Mouse (Mus musculus): ENCODE measurements at regions not wholly inside any gene's neighbourhood (a gene's known extent, or its start where the extent isn't known, plus 50 kb on each side); places are given as distances from the start of the nearest gene placed in this dataset.
A peak's percentile ranks its signal among the peaks of the same experiment; 100 is the strongest.
"Not testable (repeated sequence)": the region's sequence is repeated elsewhere in the genome, so short reads cannot be mapped to it uniquely, and the experiment has no call there.

DNA sequence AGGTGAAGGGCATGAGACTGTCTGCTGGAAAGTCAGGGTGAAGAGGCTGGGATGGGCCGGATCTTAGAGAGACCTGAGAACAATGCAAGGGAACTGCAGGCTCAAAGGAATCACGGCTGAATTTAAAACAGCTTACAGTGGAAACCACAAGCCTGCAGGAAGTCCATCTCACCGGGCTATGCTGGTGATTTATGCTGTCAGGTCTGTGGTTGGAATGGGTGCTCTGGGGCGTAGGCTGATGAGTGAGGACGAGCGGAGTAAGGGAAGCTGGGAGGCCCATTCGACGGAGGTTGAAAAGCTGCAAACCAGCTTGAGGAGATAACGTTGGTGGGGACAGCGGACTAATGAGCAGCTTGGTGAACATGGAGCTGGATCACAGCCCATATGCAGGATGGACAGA is 229.1 kb downstream of the Enc1 start:
- no peaks in the 10 kb centered on the region for H3K9me3 ChIP-seq (ENCODE audit: control insufficient read depth, low read length)
- H3K4me3 ChIP-seq (ENCODE audit: low read length), result no peak overlapping the region
- peaks cover 6% of the 10 kb centered on the region; the same call in 1 of the 2 replicates for H3K4me1 ChIP-seq (replicated peaks; ENCODE audit: control insufficient read depth, insufficient read depth, low read length)
- H3K27ac ChIP-seq (ENCODE audit: low read length), result no peak overlapping the region
- H3K9ac ChIP-seq (ENCODE audit: low read length), result no peak overlapping the region
- no peaks in the 10 kb centered on the region for H3K27me3 ChIP-seq (ENCODE audit: control insufficient read depth, insufficient read depth, low read depth, low read length)
- WGBS, result 39% methylated on average over 10 of the region's 10 CpGs
- H3K4me2 ChIP-seq (ENCODE audit: low read depth, low read length), result no peak overlapping the region
- ATAC-seq (ENCODE audit: low read depth), result no peak
- no peaks in the 10 kb centered on the region for H3K36me3 ChIP-seq (ENCODE audit: control insufficient read depth, insufficient read depth, low read length)

DNA sequence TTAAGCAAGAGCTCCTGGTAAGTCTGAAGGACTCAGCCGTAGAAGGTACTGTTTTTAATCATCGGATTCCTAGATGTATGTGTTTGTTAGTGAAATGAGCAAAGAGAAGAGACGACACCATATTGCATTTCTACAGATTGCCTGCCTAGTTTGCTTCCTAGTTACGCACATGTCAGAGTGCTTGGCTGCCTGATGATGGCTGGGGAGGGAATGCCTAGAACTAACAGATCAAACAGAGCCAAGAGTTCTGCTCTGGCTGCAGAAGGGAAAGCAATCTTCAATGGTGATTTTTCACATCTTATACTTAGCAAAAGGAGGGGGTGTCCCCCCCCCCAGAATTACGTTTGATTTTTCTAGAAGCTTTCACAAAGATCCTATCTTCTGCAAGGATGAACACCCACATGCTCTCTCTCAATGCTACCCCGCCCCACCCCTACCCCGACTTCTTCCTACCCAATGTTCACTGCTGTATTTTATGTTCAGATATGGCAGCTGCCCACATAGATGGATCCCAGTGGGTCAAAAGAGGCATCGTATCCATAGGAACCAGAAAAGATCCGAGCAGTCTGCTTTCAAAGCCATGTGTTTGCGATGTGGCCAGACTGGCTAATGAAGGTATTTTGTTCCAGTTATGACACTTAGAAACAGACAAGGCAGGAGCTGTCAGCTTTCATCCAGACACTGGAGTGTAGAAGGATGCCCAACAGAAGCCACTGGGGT is 228.1 kb downstream of the Enc1 start:
- no peak overlapping the region for H3K9ac ChIP-seq (ENCODE audit: low read length)
- no peak overlapping the region for H3K4me2 ChIP-seq (ENCODE audit: low read depth, low read length)
- H3K27me3 ChIP-seq (ENCODE audit: control insufficient read depth, insufficient read depth, low read depth, low read length), result no peaks in the 10 kb centered on the region
- H3K4me1 ChIP-seq (replicated peaks; ENCODE audit: control insufficient read depth, insufficient read depth, low read length), result peaks cover 6% of the 10 kb centered on the region; the same call in 1 of the 2 replicates
- WGBS, result 74% methylated on average over 10 of the region's 10 CpGs
- H3K9me3 ChIP-seq (ENCODE audit: control insufficient read depth, low read length), result no peaks in the 10 kb centered on the region
- no peaks in the 10 kb centered on the region for H3K36me3 ChIP-seq (ENCODE audit: control insufficient read depth, insufficient read depth, low read length)
- no peak overlapping the region for H3K27ac ChIP-seq (ENCODE audit: low read length)
- ATAC-seq (ENCODE audit: low read depth), result no peak
- no peak overlapping the region for H3K4me3 ChIP-seq (ENCODE audit: low read length)

DNA sequence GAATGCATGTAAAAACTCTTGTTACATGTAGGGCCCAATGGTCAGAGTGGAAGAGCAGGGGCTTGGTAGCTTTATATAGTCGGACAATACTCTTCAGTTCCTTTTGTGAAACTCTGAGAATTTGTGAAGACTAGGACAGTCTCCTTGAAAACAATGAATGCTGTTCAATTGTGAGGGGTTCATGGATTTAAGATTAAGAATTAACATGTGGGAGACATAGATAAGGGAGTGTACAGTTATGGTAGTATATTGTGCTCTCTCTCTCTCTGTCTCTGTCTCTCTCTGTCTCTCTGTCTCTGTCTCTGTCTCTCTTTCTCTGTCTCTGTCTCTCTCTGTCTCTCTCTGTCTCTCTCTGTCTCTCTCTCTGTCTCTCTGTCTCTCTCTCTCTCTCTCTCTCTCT is 225.7 kb downstream of the Enc1 start:
- not testable (repeated sequence) for H3K4me3 ChIP-seq (ENCODE audit: low read length); H3K9me3 ChIP-seq (ENCODE audit: control insufficient read depth, low read length); H3K4me2 ChIP-seq (ENCODE audit: low read depth, low read length); H3K9ac ChIP-seq (ENCODE audit: low read length); H3K27ac ChIP-seq (ENCODE audit: low read length); ATAC-seq (ENCODE audit: low read depth); H3K27me3 ChIP-seq (ENCODE audit: control insufficient read depth, insufficient read depth, low read depth, low read length); H3K36me3 ChIP-seq (ENCODE audit: control insufficient read depth, insufficient read depth, low read length)
- H3K4me1 ChIP-seq (replicated peaks; ENCODE audit: control insufficient read depth, insufficient read depth, low read length), result peaks cover 14% of the 10 kb centered on the region
- WGBS, result 67% methylated on average over 1 of the region's 1 CpGs

DNA sequence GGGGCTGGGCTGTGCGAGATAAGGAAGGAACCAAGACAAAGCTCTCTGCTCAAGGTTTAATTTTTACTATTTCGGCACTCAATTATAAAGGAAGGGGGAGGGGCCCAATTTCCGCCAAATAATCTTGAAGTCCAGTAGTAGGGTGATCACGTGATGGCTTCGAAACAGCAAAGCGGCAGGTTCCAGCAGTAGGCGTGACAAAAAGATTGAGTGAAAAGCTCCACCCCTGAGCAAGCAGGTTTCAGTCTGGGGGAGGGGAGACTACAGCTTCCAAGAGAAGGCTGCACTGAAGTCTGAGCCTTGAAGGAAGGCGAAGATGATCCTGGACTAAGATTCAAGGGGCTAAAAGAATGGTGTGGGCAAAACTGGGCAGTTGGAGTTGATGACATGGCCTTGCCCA is 222.9 kb downstream of the Enc1 start:
- Histone ChIP-seq H3K9me3 (ENCODE audit: control insufficient read depth, low read length) (no peaks in the 10 kb centered on the region), H3K9ac (ENCODE audit: low read length) (no peak overlapping the region), H3K27ac (ENCODE audit: low read length) (no peak overlapping the region), H3K36me3 (ENCODE audit: control insufficient read depth, insufficient read depth, low read length) (no peaks in the 10 kb centered on the region), H3K4me1 (replicated peaks; ENCODE audit: control insufficient read depth, insufficient read depth, low read length) (peaks cover 9% of the 10 kb centered on the region), H3K4me2 (ENCODE audit: low read depth, low read length) (no peak overlapping the region), H3K27me3 (ENCODE audit: control insufficient read depth, insufficient read depth, low read depth, low read length) (no peaks in the 10 kb centered on the region), H3K4me3 (ENCODE audit: low read length) (no peak overlapping the region)
- no peak for ATAC-seq (ENCODE audit: low read depth)
- WGBS, result 69% methylated on average over 7 of the region's 8 CpGs

DNA sequence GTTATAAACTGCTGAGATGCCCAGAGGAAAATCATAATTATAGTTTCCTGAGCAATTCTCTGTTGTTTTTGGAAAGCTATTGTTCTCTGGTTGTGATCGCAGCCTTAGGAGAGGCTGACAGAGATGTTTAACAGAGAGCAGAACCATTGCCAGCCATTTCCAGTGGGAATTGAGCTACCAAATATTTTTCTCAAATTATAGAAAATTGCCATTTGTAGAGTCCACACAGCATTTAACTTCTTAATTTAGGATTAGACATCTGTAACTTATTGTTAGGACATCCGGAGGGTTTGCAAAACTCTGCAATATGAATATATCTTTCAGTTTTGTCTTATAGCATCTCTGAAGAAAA is 222.0 kb downstream of the Enc1 start:
- Histone ChIP-seq H3K4me3 (ENCODE audit: low read length) (no peak overlapping the region), H3K4me2 (ENCODE audit: low read depth, low read length) (no peak overlapping the region), H3K4me1 (replicated peaks; ENCODE audit: control insufficient read depth, insufficient read depth, low read length) (peaks cover 9% of the 10 kb centered on the region), H3K36me3 (ENCODE audit: control insufficient read depth, insufficient read depth, low read length) (no peaks in the 10 kb centered on the region), H3K27me3 (ENCODE audit: control insufficient read depth, insufficient read depth, low read depth, low read length) (no peaks in the 10 kb centered on the region), H3K9me3 (ENCODE audit: control insufficient read depth, low read length) (no peaks in the 10 kb centered on the region), H3K9ac (ENCODE audit: low read length) (no peak overlapping the region), H3K27ac (ENCODE audit: low read length) (peak overlapping the region; percentile 59)
- no peak for ATAC-seq (ENCODE audit: low read depth)
- WGBS, result 65% methylated on average over 2 of the region's 2 CpGs

DNA sequence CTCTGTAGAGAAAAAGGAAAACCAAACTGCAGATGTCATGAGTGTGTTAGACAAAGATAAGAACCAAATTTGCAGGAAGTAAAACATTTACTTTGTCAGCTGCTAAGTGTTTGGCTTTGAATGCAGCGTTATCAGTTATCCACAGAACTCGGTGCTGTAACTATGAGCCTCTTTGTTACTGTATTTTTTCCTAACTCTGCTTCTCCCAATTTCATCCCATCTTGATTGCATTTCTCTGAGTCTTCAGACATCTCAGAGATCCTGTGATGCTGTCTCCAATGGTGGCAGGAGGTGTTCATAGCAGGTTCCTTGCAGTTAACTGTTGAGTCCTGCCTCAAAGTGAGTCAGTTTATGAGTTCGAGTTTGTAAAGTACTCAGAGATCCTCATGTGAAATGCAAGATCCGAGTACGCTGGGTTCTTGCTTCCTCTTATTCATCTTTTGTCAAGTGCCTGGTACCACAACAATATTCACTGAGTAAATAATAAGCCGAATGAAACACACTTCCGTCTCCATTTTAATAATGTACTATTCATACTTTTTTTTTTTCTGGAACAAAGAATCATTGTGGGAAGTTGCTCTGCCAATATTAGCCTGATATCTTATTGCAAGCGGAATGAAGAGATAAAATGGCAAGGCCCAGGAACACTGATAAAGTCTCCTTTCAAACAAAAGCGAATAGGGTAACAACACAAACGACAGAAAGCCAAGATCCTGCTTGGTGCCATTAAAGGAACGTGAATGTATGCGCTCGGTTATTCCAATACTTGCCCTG is 221.4 kb downstream of the Enc1 start:
- Histone ChIP-seq H3K36me3 (ENCODE audit: control insufficient read depth, insufficient read depth, low read length) (no peaks in the 10 kb centered on the region), H3K9ac (ENCODE audit: low read length) (no peak overlapping the region), H3K27ac (ENCODE audit: low read length) (peak overlapping the region; percentile 43; the same call in 1 of the 2 replicates), H3K27me3 (ENCODE audit: control insufficient read depth, insufficient read depth, low read depth, low read length) (no peaks in the 10 kb centered on the region), H3K9me3 (ENCODE audit: control insufficient read depth, low read length) (no peaks in the 10 kb centered on the region), H3K4me2 (ENCODE audit: low read depth, low read length) (no peak overlapping the region), H3K4me3 (ENCODE audit: low read length) (no peak overlapping the region), H3K4me1 (replicated peaks; ENCODE audit: control insufficient read depth, insufficient read depth, low read length) (peaks cover 9% of the 10 kb centered on the region)
- 35% methylated on average over 13 of the region's 13 CpGs for WGBS
- ATAC-seq (ENCODE audit: low read depth), result no peak

DNA sequence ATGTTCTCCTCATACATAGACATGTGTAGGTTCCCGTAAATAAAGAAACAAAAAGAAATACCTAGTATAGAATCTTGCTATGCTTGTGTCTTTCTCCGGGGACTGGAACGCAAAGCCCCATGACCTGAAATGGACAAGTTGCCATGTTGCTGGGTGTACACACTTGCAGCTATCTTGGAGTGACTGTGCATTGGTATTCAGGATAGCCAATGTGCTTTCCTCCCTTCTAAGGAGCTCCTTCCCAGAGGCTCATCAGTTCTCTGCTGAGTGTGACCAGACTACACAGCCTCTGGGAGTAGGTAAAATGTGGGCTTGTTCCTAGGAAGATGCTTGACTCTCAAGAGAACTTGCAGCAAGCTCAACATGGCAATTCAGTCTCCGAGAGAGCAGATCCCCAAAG is 220.3 kb downstream of the Enc1 start:
- WGBS, result 88% methylated on average over 4 of the region's 4 CpGs
- ATAC-seq (ENCODE audit: low read depth), result no peak
- H3K36me3 ChIP-seq (ENCODE audit: control insufficient read depth, insufficient read depth, low read length), result no peaks in the 10 kb centered on the region
- H3K9me3 ChIP-seq (ENCODE audit: control insufficient read depth, low read length), result no peaks in the 10 kb centered on the region
- H3K9ac ChIP-seq (ENCODE audit: low read length), result no peak overlapping the region
- H3K4me1 ChIP-seq (replicated peaks; ENCODE audit: control insufficient read depth, insufficient read depth, low read length), result peaks cover 9% of the 10 kb centered on the region
- H3K27me3 ChIP-seq (ENCODE audit: control insufficient read depth, insufficient read depth, low read depth, low read length), result no peaks in the 10 kb centered on the region
- H3K4me3 ChIP-seq (ENCODE audit: low read length), result no peak overlapping the region
- H3K4me2 ChIP-seq (ENCODE audit: low read depth, low read length), result no peak overlapping the region
- peak overlapping the region; percentile 5; the same call in 1 of the 2 replicates for H3K27ac ChIP-seq (ENCODE audit: low read length)

DNA sequence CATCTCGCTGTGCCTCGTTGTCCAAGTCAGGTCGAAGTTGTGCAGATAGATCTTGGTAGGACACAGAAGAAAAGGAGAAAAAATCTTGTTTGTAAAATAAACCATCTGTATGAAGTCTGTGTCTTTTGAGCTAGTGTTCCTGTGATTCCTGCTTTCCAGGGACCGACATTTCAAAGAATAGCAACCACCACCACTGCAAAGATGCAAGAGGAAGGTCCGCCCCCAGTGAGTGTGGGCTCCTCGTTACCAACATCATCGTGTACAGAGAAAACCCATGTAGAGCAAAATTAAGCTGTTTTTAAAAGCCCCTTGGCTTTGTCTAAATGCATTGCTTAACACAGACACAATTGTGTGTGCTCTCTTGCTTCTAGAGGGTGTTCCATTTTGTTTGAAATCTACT is 218.2 kb downstream of the Enc1 start:
- 86% methylated on average over 7 of the region's 7 CpGs for WGBS
- no peak for ATAC-seq (ENCODE audit: low read depth)
- Histone ChIP-seq H3K4me2 (ENCODE audit: low read depth, low read length) (no peak overlapping the region), H3K27ac (ENCODE audit: low read length) (no peak overlapping the region), H3K36me3 (ENCODE audit: control insufficient read depth, insufficient read depth, low read length) (no peaks in the 10 kb centered on the region), H3K9ac (ENCODE audit: low read length) (no peak overlapping the region), H3K27me3 (ENCODE audit: control insufficient read depth, insufficient read depth, low read depth, low read length) (no peaks in the 10 kb centered on the region), H3K4me1 (replicated peaks; ENCODE audit: control insufficient read depth, insufficient read depth, low read length) (peaks cover 9% of the 10 kb centered on the region), H3K4me3 (ENCODE audit: low read length) (no peak overlapping the region), H3K9me3 (ENCODE audit: control insufficient read depth, low read length) (no peaks in the 10 kb centered on the region)

DNA sequence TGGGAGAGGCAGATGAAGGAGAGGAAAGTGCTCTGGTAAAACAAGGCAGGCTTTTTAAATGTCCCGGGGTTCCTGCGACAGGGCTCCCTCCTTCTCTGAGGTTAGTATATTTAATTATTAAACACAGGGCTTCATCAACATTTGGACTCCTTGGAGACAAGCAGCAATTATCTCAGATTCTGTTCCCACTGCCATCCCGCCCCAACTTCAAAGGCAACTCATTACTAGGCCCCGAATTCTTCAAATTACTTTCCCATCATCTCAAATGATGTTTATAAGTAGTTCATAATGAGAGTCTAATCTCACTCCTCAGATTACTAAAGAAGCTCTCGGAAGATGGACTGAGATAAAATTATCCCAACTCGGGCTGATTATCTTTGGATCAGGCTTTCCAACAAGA is 215.1 kb downstream of the Enc1 start:
- 40% methylated on average over 6 of the region's 6 CpGs for WGBS
- no peak overlapping the region for H3K9ac ChIP-seq (ENCODE audit: low read length)
- no peak overlapping the region for H3K4me2 ChIP-seq (ENCODE audit: low read depth, low read length)
- no peaks in the 10 kb centered on the region for H3K27me3 ChIP-seq (ENCODE audit: control insufficient read depth, insufficient read depth, low read depth, low read length)
- H3K36me3 ChIP-seq (ENCODE audit: control insufficient read depth, insufficient read depth, low read length), result no peaks in the 10 kb centered on the region
- ATAC-seq (ENCODE audit: low read depth), result no peak
- no peak overlapping the region for H3K4me3 ChIP-seq (ENCODE audit: low read length)
- H3K4me1 ChIP-seq (replicated peaks; ENCODE audit: control insufficient read depth, insufficient read depth, low read length), result peaks cover 11% of the 10 kb centered on the region
- no peak overlapping the region for H3K27ac ChIP-seq (ENCODE audit: low read length)
- H3K9me3 ChIP-seq (ENCODE audit: control insufficient read depth, low read length), result no peaks in the 10 kb centered on the region
